Comparison of ENCODE assay signal across 17 mouse cellular contexts in the genomic region with DNA sequence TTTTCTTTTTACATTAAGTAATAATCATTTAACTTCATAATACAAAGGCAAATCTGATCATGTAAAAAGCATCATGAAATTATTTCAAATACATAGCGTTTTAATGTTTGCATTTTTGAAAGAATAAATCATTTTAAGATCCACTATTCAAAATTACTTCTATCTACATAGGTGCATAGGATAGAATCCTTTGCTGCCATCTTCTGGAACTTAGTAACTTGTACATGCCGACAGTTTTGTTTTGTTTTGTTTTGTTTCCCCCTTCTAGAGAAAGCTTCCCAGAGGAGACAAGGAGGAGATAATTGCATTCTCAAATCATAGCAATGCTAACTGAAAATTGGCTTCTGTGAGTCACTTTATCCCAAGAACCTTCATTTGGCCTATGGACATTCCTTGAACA. TPM values are rescaled to one million over a fixed set of nuclear protein-coding genes. Genes with fewer than 3 reads are reported as not detected.
DNase-seq lines count a peak whose midpoint lies in the region; ATAC-seq and TF ChIP-seq lines count a peak whose summit lies in the region.
"Had no signal": no experiment of that assay in that cellular context is flagged by ENCODE, and none has a peak within 500 bp of the region (broad histone marks: within the 10 kb centered on the region; RNA-seq: fewer than 3 reads in every experiment).

No protein-coding gene starts in this region.

- WGBS in forebrain, postnatal 0 days, result 28% methylated on average over 2 of the region's 2 CpGs
- 54% methylated on average over 2 of the region's 2 CpGs for WGBS in forebrain, embryonic 15.5 days
- WGBS in kidney, postnatal 0 days, result 25% methylated on average over 2 of the region's 2 CpGs

- H3K9ac ChIP-seq in forebrain, postnatal 0 days, result no peak overlapping the region
- H3K9ac ChIP-seq in forebrain, embryonic 15.5 days (replicated peaks), result no peak overlapping the region
- no peak overlapping the region for H3K9ac ChIP-seq in kidney, postnatal 0 days (ENCODE audit: low read depth, low read length)
- H3K9ac ChIP-seq: embryonic facial prominence, embryonic 12.5 days; limb, embryonic 12.5 days; neural tube, embryonic 12.5 days had no signal

- ATAC-seq in forebrain, postnatal 0 days, result peak; percentile 83; the same call in 1 of the 2 replicates
- ATAC-seq in forebrain, embryonic 15.5 days (replicated peaks), result no peak
- ATAC-seq in kidney, postnatal 0 days (replicated peaks; ENCODE audit: low FRiP score, low read depth), result no peak
- ATAC-seq in megakaryocyte-erythroid progenitor cell, adult 5-6 weeks (replicated peaks; ENCODE audit: low FRiP score, low TSS enrichment, poor library complexity, severe bottlenecking), result no peak

- H3K36me3 ChIP-seq in forebrain, postnatal 0 days (ENCODE audit: insufficient read depth), result no peaks in the 10 kb centered on the region
- no peaks in the 10 kb centered on the region for H3K36me3 ChIP-seq in forebrain, embryonic 15.5 days
- H3K36me3 ChIP-seq in kidney, postnatal 0 days (ENCODE audit: insufficient read depth, low read length), result no peaks in the 10 kb centered on the region
- H3K36me3 ChIP-seq: embryonic facial prominence, embryonic 12.5 days; G1E; limb, embryonic 12.5 days; neural tube, embryonic 12.5 days had no signal

- no peak overlapping the region for H3K27ac ChIP-seq in forebrain, postnatal 0 days (ENCODE audit: low read depth, low read length)
- no peak overlapping the region for H3K27ac ChIP-seq in forebrain, embryonic 15.5 days (replicated peaks)
- no peak overlapping the region for H3K27ac ChIP-seq in kidney, postnatal 0 days
- H3K27ac ChIP-seq: embryonic facial prominence, embryonic 12.5 days; limb, embryonic 12.5 days; neural tube, embryonic 12.5 days had no signal

- H3K9me3 ChIP-seq in forebrain, postnatal 0 days (ENCODE audit: low read length), result no peaks in the 10 kb centered on the region
- no peaks in the 10 kb centered on the region for H3K9me3 ChIP-seq in forebrain, embryonic 15.5 days
- no peaks in the 10 kb centered on the region for H3K9me3 ChIP-seq in kidney, postnatal 0 days (replicated peaks; ENCODE audit: low read length)
- H3K9me3 ChIP-seq: embryonic facial prominence, embryonic 12.5 days; limb, embryonic 12.5 days; neural tube, embryonic 12.5 days had no signal

- DNase-seq in forebrain, postnatal 0 days, result peak; percentile 60
- DNase-seq in kidney, postnatal 0 days (ENCODE audit: low spot score), result peak; percentile 82
- DNase-seq in kidney, adult 8-10 months, result no peak
- DNase-seq in 3T3-L1 (ENCODE audit: low read depth, low spot score), result peak; percentile 58
- peak; percentile 63 for DNase-seq in brain, adult 2 months (ENCODE audit: low read depth, low spot score)
- no peak for DNase-seq in kidney, adult 11 months
- DNase-seq: adrenal gland, adult 8-10 months; cerebellum, adult 9-11 months; heart, postnatal 14 days; kidney, postnatal 14 days; thymus, adult 2 months had no signal

- H3K4me3 ChIP-seq in forebrain, postnatal 0 days (ENCODE audit: low read depth, low read length), result no peak overlapping the region
- H3K4me3 ChIP-seq in forebrain, embryonic 15.5 days, result no peak overlapping the region
- H3K4me3 ChIP-seq in kidney, postnatal 0 days (replicated peaks; ENCODE audit: low read depth, low read length), result no peak overlapping the region
- H3K4me3 ChIP-seq: embryonic facial prominence, embryonic 12.5 days; limb, embryonic 12.5 days; neural tube, embryonic 12.5 days had no signal

- peak; percentile 67 for TF ChIP-seq CTCF in forebrain, postnatal 0 days (IDR thresholded peaks at IDR 0.05; ENCODE audit: low read depth)
- peak; percentile 67 for TF ChIP-seq CTCF in kidney, postnatal 0 days (IDR thresholded peaks at IDR 0.05; ENCODE audit: low read depth)

- H3K4me1 ChIP-seq in forebrain, postnatal 0 days (ENCODE audit: insufficient read depth), result no peaks in the 10 kb centered on the region
- no peaks in the 10 kb centered on the region for H3K4me1 ChIP-seq in forebrain, embryonic 15.5 days
- no peaks in the 10 kb centered on the region for H3K4me1 ChIP-seq in kidney, postnatal 0 days (replicated peaks; ENCODE audit: insufficient read depth, low read length)
- H3K4me1 ChIP-seq: embryonic facial prominence, embryonic 12.5 days; neural tube, embryonic 12.5 days had no signal

- H3K27me3 ChIP-seq in forebrain, postnatal 0 days (ENCODE audit: insufficient read depth, low read length), result no peaks in the 10 kb centered on the region
- H3K27me3 ChIP-seq in forebrain, embryonic 15.5 days, result no peaks in the 10 kb centered on the region
- H3K27me3 ChIP-seq in kidney, postnatal 0 days (ENCODE audit: insufficient read depth, low read length), result no peaks in the 10 kb centered on the region
- H3K27me3 ChIP-seq: embryonic facial prominence, embryonic 12.5 days; limb, embryonic 12.5 days; neural tube, embryonic 12.5 days had no signal

- no peak overlapping the region for H3K4me2 ChIP-seq in forebrain, postnatal 0 days (ENCODE audit: low read depth)
- no peak overlapping the region for H3K4me2 ChIP-seq in forebrain, embryonic 15.5 days (replicated peaks)
- H3K4me2 ChIP-seq in kidney, postnatal 0 days (ENCODE audit: low read length), result no peak overlapping the region
- H3K4me2 ChIP-seq: embryonic facial prominence, embryonic 12.5 days; limb, embryonic 12.5 days; neural tube, embryonic 12.5 days had no signal

RNA-seq across cellular contexts. Expression of gene Map9, which starts 7.5 kb away (rescaled TPM):
- total RNA-seq in forebrain, postnatal 0 days (2014; rRNA removed), result 89.2 and 104 TPM in 2 replicates
- polyA plus RNA-seq in forebrain, postnatal 0 days (2015; fragmentation: Nextera tagmentation; extraction: Ambion mirVana), result 115 and 166 TPM in 2 replicates
- 81.0 and 90.4 TPM in 2 replicates for polyA plus RNA-seq in forebrain, embryonic 15.5 days (2015; fragmentation: Nextera tagmentation; extraction: Ambion mirVana)
- 7.2 and 7.4 TPM in 2 replicates for polyA plus RNA-seq in kidney, postnatal 0 days (2015; fragmentation: Nextera tagmentation; extraction: Ambion mirVana)
- 0.09 and 0.15 TPM in 2 replicates for total RNA-seq in megakaryocyte-erythroid progenitor cell, adult 5-6 weeks (2014; fragmentation: Nextera tagmentation)
- total RNA-seq in megakaryocyte-erythroid progenitor cell, adult 5-6 weeks (2017), result 0.56 and 2.2 TPM in 2 replicates
- polyA plus RNA-seq: G1E had no signal

Comparison
In these comparisons a context has a peak if more than half of its experiments do, and no peak if none do; other contexts are left out.
1. DNase-seq: peak in forebrain, postnatal 0 days (single experiment), kidney, postnatal 0 days (single experiment), 3T3-L1 (single experiment) and brain, adult 2 months (single experiment); none in kidney, adult 8-10 months (0 of 2) and kidney, adult 11 months (single experiment).